Mouse (Mus musculus) 3T3-L1 (cell line): Measurements from ENCODE around the gene Lrr1.
"Not testable (repeated sequence)": the region's sequence is repeated elsewhere in the genome, so short reads cannot be mapped to it uniquely, and the experiment has no call there.

Source experiments
- DNase-seq: peaks from one replicate; pipeline ENCODE4 v3.0.0-alpha.2; 2015; ENCODE audit warnings: low read depth, low spot score

Gene Lrr1

DNA sequence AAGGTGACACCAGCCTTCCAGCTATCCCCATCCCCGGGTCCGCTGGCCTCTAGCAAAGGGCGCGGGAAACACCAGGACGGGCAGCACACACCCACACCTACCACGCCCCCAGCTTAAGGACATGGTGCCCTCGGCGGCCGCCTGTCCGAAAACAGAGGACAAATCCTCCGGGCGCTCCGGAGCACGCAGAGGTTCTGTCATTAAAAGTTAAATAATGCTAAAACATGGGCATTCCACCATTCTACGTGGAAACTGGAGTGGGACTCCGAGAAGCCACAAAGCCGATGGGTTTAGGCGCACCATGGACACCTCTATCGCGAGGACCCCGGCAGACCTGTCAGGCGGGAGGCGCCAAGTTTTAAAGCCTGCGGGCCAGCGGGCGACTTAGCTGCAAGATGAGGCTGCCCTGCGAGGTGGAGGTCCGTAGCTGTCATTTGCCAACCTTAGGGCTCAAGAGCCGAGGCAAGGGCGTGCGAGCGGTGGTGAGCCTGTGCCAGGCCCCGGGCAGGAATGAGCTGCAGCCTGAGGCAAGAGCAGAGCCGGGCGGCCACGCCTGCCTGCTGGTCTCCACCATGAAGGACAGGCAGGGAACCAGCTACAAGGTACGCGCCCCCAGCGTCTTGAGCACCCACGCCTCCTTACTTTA lies at the start of gene Lrr1:
Gene Lrr1 (plus strand): TSS at position 354 of the 646 bp plus-strand sequence.
- peak; percentile 82 for DNase-seq

DNA sequence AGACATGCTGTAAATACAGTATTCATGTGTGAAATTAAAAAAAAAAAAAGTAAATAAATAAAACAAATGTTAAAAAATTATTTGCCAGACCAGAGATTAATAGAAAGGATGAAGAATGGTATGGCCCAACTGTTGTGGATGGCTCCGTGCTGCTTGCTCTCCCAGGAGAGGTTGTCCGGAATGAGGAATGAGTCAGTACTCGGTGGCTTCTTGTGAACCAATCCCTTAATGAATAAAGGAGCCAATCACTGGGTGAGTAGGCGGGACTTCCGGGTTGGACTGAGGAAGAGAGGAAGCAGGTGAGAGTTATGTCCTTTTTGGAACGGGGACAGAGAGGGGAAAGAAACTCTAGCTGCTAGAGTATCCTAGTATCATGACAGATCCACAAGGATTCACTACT lies 48.7 kb upstream of the Lrr1 start:
- no peak for DNase-seq

DNA sequence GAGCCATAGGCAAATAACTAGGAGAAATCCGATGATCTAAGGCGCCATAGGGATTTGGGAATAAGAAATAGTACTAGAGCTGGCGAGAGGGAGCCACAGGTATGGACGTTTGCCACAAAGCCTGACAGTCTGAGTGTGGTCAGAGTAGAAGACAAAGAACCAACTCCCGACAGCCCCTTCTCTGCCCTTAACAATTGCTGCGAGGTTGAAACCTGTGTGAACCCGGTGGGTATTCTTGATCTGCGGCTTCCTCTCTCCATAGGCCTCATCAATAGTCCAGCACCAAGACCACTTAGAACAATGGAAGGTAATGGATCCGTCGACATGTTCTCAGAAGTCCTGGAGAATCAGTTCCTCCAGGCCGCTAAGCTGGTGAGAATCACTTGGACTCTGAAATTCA lies 45.8 kb upstream of the Lrr1 start:
- no peak for DNase-seq

DNA sequence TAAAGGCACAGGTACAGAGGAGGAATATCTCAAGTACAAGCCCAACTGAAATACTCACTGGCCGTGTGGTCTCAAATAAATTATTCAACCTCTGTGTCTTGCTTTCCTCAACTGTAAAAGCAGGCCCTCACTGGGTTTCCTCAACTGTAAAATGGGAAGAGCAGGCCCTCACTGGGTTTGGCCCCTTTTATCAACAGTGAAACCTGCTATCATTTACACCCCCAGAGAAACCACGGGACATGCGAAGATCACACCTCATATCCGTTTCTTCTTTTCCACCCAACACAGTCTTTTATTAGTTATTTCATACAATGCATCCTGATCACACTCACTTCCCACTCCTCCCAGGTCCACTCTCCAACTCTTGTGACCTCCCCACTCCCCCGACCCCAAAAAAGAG lies 43.5 kb upstream of the Lrr1 start:
- DNase-seq = no peak

GRCm38 (mm10) chr12:69127170-69127569 lies 41.4 kb upstream of the Lrr1 start:
- peak; percentile 84 for DNase-seq

DNA sequence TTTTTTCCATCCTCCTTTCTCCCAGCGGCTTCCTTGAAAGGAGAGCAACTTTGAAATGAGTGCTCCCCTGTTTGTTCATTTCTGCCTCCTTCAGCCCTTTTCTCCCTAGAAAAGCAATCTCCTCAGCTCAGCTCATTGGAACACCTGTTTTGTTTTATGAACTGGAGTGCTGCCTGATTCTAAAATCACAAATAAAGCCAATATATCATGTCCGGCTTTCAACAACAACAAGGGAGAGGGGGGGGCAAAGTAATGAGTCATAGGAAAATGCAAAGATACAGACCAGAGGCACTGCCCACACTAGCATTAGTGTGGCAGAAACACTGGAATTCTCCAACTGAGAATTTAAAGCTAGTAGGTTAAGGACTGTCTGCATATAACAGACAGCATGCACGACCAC lies 41.0 kb upstream of the Lrr1 start:
- DNase-seq = peak; percentile 84

DNA sequence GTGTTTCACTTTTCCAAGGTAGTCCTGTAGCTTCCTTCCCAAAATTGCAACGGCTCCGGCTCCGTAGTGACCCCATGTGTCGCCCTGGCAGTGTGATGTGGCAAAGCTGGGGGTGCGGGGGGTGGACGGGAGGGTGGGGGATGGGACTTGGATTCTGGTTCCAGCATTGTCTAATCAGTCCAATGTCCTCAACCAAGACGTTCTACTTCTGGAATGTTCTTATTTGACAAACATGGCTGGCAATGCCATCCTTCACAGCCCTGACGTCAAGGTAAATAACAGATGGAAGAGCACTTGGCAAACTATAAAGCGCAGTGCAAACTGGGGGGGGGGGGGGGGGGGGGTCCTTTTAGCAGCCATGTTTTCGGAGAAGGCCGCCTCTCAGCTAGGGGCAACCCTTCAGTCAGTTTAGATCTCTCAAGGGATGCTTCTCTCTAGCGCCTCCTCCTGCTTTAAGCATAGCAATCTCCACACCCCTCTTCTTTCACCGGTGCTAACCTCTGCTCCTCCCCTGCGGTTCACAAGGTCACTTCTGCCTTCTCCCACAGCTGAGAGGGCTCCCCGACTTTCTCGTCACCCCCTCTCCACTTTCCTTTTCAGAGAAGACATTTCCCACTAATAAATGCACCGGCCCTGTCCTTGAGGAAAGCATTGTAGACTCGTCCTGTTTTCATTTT lies 38.8 kb upstream of the Lrr1 start:
- DNase-seq = no peak

- no peak for DNase-seq
Measured at GRCm38 (mm10) chr12:69130486-69130885, 38.1 kb upstream of the Lrr1 start.

- no peak for DNase-seq
Measured at GRCm38 (mm10) chr12:69131267-69131666, 37.3 kb upstream of the Lrr1 start.

GRCm38 (mm10) chr12:69131981-69132380 lies 36.6 kb upstream of the Lrr1 start:
- DNase-seq = peak; percentile 49

- no peak for DNase-seq
Measured at GRCm38 (mm10) chr12:69139201-69139600, 29.4 kb upstream of the Lrr1 start.

DNA sequence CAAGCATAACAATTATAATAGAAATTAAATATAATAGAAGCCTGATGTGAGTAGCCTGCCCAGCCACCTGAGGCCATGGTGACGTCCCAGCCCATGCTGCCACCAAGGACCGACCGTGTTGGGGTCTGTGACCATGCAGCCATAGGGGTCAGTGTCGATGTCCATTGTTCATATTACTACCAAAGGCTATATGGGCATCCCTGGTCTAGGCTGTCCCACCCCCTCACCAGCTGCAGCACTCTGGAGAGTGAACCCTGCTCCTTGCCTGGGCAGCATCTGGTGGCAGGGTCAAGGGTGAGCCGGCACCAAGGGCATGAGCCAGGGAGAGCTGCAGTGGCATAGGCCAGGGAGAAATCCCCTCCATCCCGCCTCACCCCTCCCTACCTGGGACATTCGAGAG lies 28.8 kb upstream of the Lrr1 start:
- no peak for DNase-seq

GRCm38 (mm10) chr12:69143460-69143859 lies 25.2 kb upstream of the Lrr1 start:
- DNase-seq = no peak

GRCm38 (mm10) chr12:69147166-69147735 lies 21.4 kb upstream of the Lrr1 start:
- DNase-seq = no peak

DNA sequence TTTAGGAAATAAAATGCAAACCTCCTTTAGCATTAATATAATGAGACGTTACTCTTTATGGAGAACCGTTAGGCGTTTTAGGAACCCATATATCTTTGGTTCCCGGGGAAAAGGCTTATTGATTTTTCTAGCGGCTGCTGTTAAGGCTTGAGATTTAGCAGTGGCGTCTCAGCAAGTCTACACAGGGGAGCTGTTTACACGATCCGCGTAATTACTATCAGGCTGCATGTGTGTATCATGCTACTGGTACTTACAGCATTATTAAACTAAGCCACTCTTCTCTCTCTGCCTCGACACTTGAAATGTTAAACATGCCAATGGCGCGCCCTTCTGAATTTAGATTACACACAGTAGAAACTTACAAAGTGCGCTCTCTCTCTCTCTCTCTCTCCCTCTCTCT lies 18.6 kb upstream of the Lrr1 start:
- no peak for DNase-seq

GRCm38 (mm10) chr12:69155923-69156322 lies 12.7 kb upstream of the Lrr1 start:
- DNase-seq = no peak

GRCm38 (mm10) chr12:69156436-69156835 lies 12.2 kb upstream of the Lrr1 start:
- DNase-seq = no peak

- DNase-seq = no peak
Measured at GRCm38 (mm10) chr12:69157107-69157506, 11.5 kb upstream of the Lrr1 start.

DNA sequence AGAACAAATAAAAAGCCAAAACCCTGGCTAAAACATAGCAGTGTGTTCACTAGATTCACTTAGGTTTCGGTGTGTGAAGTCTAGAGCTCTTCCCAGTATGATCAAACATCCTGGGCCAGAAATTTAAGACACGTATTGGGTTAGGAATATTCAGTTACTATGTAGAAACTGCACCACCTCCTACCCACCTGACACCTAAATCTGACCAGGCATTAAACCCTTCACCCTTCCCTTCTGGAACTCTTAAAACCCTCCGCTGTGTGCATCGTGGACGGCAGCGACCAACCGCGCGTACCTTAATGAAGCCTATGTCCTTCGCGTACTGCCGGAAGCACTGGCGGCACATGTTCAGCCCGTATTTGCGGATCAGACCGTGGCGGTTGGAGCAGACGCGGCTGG lies 10.2 kb upstream of the Lrr1 start:
- peak; percentile 42 for DNase-seq

DNA sequence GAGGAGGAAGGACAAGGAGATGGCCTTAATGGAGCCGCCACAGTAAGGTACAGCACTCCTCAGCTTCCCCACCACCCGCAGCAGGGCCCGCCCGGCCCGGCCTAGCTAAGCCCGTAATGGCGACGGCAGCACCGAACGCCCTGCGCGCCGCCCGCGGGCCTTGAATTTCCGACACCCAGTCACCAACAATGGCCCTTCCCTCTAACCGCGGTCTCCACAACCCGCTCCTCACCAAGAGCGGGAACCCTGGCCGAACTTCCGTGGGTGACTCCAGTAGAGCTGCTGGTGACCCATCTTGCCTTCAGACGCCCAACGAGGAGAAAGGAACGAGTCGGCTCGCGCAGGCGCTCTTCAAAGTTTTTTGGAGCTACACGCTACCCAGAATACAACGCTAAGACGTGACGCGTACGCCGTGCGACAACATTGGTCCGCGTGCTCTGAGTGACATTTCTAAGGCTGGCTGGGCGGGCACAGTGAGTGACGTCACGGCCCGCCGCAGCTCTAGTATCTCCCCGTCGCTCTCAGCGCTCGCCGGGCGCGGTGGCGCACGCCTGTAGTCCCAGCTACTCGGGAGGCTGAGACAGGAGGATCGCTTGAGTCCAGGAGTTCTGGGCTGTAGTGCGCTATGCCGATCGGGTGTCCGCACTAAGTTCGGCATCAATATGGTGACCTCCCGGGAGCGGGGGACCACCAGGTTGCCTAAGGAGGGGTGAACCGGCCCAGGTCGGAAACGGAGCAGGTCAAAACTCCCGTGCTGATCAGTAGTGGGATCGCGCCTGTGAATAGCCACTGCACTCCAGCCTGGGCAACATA lies 9.6 kb upstream of the Lrr1 start, which contains the start of gene Rps29:
Gene Rps29 (minus strand): TSS at position 422 of the 813 bp plus-strand sequence.
- peak; percentile 100 for DNase-seq

DNA sequence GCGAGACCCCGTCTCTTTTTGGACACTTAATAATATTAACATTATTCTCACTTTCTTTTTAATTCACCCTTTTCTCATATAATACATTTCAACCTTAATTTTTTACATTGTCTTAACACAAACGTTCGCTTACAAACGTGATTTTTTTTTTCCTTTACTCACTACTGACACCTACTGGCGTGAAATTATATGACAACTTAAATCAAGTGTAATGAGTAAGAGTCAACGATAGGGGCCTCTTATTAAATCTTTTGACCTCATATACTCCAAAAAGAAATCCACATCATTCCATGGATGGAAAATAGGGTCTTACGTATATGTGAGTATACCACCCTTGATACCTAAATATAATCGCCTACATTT lies 9.1 kb upstream of the Lrr1 start:
- DNase-seq = peak; percentile 86

GRCm38 (mm10) chr12:69160677-69161076 lies 7.9 kb upstream of the Lrr1 start:
- not testable (repeated sequence) for DNase-seq
